Mouse (Mus musculus) ES-E14 (cell line): ENCODE data around the gene Zfp831.

Experiments
- CHD2 ChIP-seq: IDR thresholded peaks from 2 replicates; pipeline ENCODE4 v1.6.1; 2014; ENCODE audit warnings: mild to moderate bottlenecking, low read depth, low read length, inconsistent platforms
- HCFC1 ChIP-seq: IDR thresholded peaks from 2 replicates; pipeline ENCODE4 v1.6.1; 2012; ENCODE audit warnings: low read length, inconsistent platforms, borderline replicate concordance; ENCODE audit not compliant: insufficient read depth
- MAFK ChIP-seq: IDR thresholded peaks from 2 replicates; pipeline ENCODE4 v1.6.1; 2014; ENCODE audit warnings: mild to moderate bottlenecking, low read depth, low read length, inconsistent platforms; ENCODE audit not compliant: insufficient read depth
- ZC3H11A ChIP-seq: IDR thresholded peaks from 2 replicates; pipeline ENCODE4 v1.6.1; 2012; ENCODE audit warnings: low read depth, mild to moderate bottlenecking, inconsistent platforms, low read length, borderline replicate concordance
- ZNF384 ChIP-seq: IDR thresholded peaks from 2 replicates; pipeline ENCODE4 v1.6.1; 2012; ENCODE audit warnings: low read depth, low read length, inconsistent platforms

DNA sequence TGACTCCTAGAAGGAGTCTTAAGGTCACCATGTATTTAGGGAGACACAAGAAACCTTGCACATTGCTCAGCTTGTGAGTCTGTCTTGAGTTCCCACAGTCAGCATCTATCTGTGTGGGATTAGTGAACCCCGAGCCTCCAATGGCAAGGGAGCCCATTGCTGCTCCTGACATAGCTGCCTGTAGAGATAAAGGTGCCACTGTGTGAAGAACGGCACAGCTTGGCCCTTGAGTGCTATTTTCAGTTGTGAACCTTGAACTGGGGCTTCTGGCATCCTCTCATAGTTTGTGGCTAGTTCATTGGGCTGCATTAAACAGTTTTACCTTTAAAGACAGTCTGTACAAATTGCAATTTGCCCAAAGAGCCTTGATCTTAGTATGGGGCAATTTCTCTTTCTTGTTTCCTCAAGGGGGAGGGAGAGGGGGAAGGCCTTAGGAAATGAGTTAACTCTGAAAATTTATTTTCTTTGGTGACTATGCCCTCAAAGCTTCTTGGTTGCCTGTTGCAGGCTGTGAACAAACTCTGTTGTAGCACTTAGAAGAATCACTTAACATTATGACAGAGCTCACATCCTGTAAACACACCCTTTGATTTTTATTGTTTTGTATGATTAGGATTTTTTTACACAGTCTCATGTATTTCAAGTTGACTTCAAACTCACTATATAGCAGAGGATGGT, 30.8 kb upstream of the Zfp831 start:
- TF ChIP-seq ZNF384 (no peak), CHD2 (no peak), MAFK (no peak), ZC3H11A (no peak), HCFC1 (no peak)
